Mouse (Mus musculus): Measurements from ENCODE around the gene Nmrk2. TPM values are rescaled to one million over a fixed set of nuclear protein-coding genes. Genes with fewer than 3 reads are reported as not detected.
"Not testable (repeated sequence)": the region's sequence is repeated elsewhere in the genome, so short reads cannot be mapped to it uniquely, and the experiment has no call there.

Gene Nmrk2
- polyA plus RNA-seq, 1 experiment from 2014 or later = 0.14 TPM

DNA sequence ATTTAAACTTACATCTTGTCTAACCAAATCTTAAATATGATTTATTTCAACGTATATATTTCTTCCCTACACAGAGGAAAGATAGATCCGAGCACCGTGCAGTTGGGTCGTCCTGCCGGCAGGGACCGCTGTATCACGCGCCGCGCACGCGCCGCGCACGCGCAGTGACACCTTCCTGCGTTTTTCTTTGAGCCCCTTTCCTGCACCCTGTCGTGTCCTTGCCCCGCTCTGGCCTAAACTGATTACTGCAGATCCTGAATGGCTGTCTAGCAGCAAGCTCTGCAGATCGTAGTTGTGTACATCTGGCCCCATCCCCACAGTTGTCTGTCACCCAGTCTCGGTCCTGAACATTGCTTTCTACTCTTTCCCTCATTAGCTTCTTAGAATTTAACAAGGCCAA, 28.7 kb downstream of the Nmrk2 start:
- Histone ChIP-seq H3K9me3 (ENCODE audit: control insufficient read depth, low read depth, low read length) (no peaks in the 10 kb centered on the region), H3K4me2 (replicated peaks; ENCODE audit: low read depth, low read length) (peak overlapping the region; percentile 29), H3K27me3 (ENCODE audit: control insufficient read depth, insufficient read depth, low read length) (no peaks in the 10 kb centered on the region), H3K9ac (replicated peaks; ENCODE audit: low read depth, low read length) (no peak overlapping the region; the same call in 1 of the 2 replicates), H3K4me1 (ENCODE audit: control insufficient read depth, insufficient read depth, low read length) (peaks cover 25% of the 10 kb centered on the region), H3K36me3 (ENCODE audit: control insufficient read depth, insufficient read depth, low read length) (peaks cover 9% of the 10 kb centered on the region), H3K4me3 (ENCODE audit: low read depth, low read length) (no peak overlapping the region), H3K27ac (ENCODE audit: low read length) (peak overlapping the region; percentile 90)
- WGBS = 9% methylated on average over 21 of the region's 21 CpGs
- no peak for ATAC-seq (ENCODE audit: insufficient number of reproducible peaks, insufficient read depth, low FRiP score, low read depth)

DNA sequence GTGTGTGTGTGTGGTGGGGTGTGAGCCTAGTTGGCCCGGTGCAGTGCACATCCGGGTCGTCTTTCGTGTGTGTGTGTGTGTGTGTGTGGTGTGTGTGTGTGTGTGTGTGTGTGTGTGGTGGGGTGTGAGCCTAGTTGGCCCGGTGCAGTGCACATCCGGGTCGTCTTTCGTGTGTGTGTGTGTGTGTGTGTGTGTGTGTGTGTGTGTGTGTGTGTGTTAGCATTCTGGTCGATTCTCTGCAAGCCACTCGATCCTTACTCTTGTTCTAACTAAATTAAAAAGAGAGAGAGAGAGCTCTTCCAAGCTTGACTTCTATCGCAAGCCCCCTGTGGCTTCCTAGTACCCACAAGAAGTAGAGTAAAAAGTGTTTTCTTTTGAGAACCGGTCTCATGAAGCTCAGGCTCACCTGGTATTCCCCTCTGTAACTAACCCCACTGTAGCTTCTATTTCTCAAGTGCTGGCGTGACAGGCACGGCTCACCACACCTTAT, 32.4 kb downstream of the Nmrk2 start:
- H3K9me3 ChIP-seq (ENCODE audit: control insufficient read depth, low read depth, low read length); H3K4me3 ChIP-seq (ENCODE audit: low read depth, low read length); H3K27me3 ChIP-seq (ENCODE audit: control insufficient read depth, insufficient read depth, low read length); ATAC-seq (ENCODE audit: insufficient number of reproducible peaks, insufficient read depth, low FRiP score, low read depth); H3K9ac ChIP-seq (replicated peaks; ENCODE audit: low read depth, low read length); H3K36me3 ChIP-seq (ENCODE audit: control insufficient read depth, insufficient read depth, low read length): not testable (repeated sequence)
- H3K27ac ChIP-seq (ENCODE audit: low read length) = peak overlapping the region; percentile 27; the same call in 1 of the 2 replicates
- 21% methylated on average over 14 of the region's 14 CpGs for WGBS
- H3K4me2 ChIP-seq (replicated peaks; ENCODE audit: low read depth, low read length) = 0 out of 2 replicates have a peak overlapping the region, but pooled peaks have one; percentile 10
- peaks cover 22% of the 10 kb centered on the region for H3K4me1 ChIP-seq (ENCODE audit: control insufficient read depth, insufficient read depth, low read length)

DNA sequence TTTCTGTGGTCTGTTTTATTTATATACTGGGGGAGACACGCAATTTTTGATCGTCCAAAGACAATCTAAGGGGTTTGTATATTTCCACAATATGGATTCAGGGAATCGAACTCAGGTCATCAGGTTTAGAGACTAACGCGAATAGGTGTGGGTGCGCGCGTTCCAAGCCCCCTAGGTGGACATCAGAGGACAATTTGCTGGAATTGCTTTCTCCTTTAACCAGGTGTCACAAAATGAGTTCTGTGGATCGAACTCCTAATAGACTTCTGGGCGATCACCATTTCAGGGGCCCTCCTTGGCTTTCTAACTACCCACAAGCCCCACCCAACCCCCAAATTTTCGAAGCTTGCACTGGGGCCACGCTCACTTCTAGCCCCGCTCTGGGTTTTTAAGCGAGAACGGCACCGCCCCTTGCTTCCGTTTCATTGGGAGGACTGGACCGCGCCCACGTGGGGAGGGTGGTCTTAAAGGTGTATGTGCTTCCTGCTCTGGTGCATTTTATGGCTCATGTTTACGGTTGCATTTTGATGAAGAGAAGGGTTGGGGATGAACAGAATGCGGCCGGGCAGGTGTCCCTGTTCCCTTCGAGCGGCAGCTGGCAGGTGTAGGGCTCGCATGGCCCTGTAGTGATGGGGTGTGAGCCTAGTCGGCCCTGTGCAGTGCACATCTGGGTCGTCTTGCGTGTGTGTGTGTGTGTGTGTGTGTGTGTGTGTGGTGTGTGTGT, 33.2 kb downstream of the Nmrk2 start:
- H3K27ac ChIP-seq (ENCODE audit: low read length) = peak overlapping the region; percentile 66
- 1% methylated on average over 29 of the region's 29 CpGs for WGBS
- peak; percentile 57; the same call in 1 of the 2 replicates for ATAC-seq (ENCODE audit: insufficient number of reproducible peaks, insufficient read depth, low FRiP score, low read depth)

DNA sequence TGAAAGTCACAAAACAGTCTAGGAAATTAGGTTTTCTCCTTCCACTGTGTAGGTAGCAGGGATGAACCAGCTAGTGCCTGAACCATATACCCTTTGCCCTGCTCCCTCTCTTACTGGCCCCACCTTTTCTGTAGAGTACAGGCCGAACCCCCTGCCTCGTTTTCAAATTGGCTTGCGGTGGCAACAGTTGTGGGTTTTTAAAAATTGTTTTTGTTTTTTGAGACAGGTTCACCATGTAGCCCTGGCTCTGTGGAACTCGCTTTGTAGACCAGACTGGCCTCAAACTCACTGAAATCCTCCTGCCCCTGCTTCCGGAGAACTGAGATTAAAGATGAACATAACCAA, 33.8 kb downstream of the Nmrk2 start:
- Histone ChIP-seq H3K4me1 (ENCODE audit: control insufficient read depth, insufficient read depth, low read length) (peaks cover 10% of the 10 kb centered on the region; the same call in 1 of the 2 replicates), H3K9ac (replicated peaks; ENCODE audit: low read depth, low read length) (no peak overlapping the region), H3K9me3 (ENCODE audit: control insufficient read depth, low read depth, low read length) (no peaks in the 10 kb centered on the region), H3K27ac (ENCODE audit: low read length) (peak overlapping the region; percentile 66), H3K36me3 (ENCODE audit: control insufficient read depth, insufficient read depth, low read length) (peaks cover 5% of the 10 kb centered on the region; the same call in 1 of the 2 replicates), H3K27me3 (ENCODE audit: control insufficient read depth, insufficient read depth, low read length) (no peaks in the 10 kb centered on the region), H3K4me3 (ENCODE audit: low read depth, low read length) (peak overlapping the region; percentile 80), H3K4me2 (replicated peaks; ENCODE audit: low read depth, low read length) (peak overlapping the region; percentile 48)
- peak; percentile 56 for ATAC-seq (ENCODE audit: insufficient number of reproducible peaks, insufficient read depth, low FRiP score, low read depth)
- WGBS = 8% methylated on average over 5 of the region's 5 CpGs

More for the DNA sequence above, 33.2 kb downstream of the Nmrk2 start:
- H3K4me2 ChIP-seq (replicated peaks; ENCODE audit: low read depth, low read length) = peak overlapping the region; percentile 48
- H3K9ac ChIP-seq (replicated peaks; ENCODE audit: low read depth, low read length) = 0 out of 2 replicates have a peak overlapping the region, but pooled peaks have one; percentile 15
- H3K4me1 ChIP-seq (ENCODE audit: control insufficient read depth, insufficient read depth, low read length) = peaks cover 15% of the 10 kb centered on the region
- H3K9me3 ChIP-seq (ENCODE audit: control insufficient read depth, low read depth, low read length) = no peaks in the 10 kb centered on the region
- no peaks in the 10 kb centered on the region for H3K27me3 ChIP-seq (ENCODE audit: control insufficient read depth, insufficient read depth, low read length)
- peak overlapping the region; percentile 80 for H3K4me3 ChIP-seq (ENCODE audit: low read depth, low read length)
- H3K36me3 ChIP-seq (ENCODE audit: control insufficient read depth, insufficient read depth, low read length) = peaks cover 1% of the 10 kb centered on the region; the same call in 1 of the 2 replicates

DNA sequence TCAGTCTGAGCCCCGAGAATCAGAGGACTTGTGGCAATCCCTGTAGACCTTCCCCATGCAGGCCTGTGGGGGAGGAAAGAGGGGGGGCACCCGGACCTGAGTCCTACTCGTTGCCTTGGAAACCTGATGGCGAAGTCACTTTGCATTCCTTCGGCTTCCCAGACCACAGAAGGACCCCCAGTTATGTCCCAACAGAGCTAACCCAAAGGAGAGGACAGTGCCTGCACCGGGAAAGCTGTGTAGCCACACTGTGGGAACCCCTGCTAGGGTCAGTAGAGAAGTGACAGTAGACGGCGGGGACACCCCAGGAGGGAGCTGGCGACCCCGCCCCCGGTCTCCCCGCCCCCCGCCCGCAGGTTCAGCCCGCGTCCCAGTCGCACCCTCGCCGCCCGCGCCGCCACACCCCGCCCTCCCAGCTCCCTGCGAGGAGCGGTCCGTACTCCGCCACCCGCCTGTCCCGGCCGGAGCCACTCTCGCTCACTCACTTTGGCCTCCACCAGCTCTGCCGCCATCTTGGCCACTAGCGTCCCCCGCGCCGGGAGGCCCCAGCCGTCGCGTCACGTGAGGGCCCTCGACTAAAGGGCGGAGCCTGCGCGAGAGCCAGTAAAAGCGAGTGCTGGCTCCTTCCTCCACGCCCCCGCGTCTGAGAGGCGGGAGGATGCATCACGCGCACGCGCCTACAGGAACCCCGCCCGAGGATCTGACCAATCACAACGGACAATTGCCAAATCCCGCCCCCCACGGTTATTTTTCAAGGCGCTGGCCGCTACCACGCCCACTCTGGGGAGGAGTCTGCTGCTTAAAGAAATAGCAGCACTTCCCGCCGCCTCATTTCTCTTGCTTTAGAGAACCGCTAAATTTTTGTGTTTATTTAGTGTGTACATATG, 34.4 kb downstream of the Nmrk2 start, which contains the start of gene Pias4:
Gene Pias4 (minus strand): TSS at position 724 of the 887 bp plus-strand sequence.
- peak; percentile 91 for ATAC-seq (ENCODE audit: insufficient number of reproducible peaks, insufficient read depth, low FRiP score, low read depth)
- no peaks in the 10 kb centered on the region for H3K27me3 ChIP-seq (ENCODE audit: control insufficient read depth, insufficient read depth, low read length)
- under 1% methylated on average over 45 of the region's 64 CpGs for WGBS
- H3K9me3 ChIP-seq (ENCODE audit: control insufficient read depth, low read depth, low read length) = no peaks in the 10 kb centered on the region
- H3K27ac ChIP-seq (ENCODE audit: low read length) = peak within 1 kb of the TSS; percentile 66
- peaks cover 7% of the 10 kb centered on the region; the same call in 1 of the 2 replicates for H3K4me1 ChIP-seq (ENCODE audit: control insufficient read depth, insufficient read depth, low read length)
- peak within 1 kb of the TSS; percentile 66 for H3K9ac ChIP-seq (replicated peaks; ENCODE audit: low read depth, low read length)
- peaks cover 10% of the 10 kb centered on the region; the same call in 1 of the 2 replicates for H3K36me3 ChIP-seq (ENCODE audit: control insufficient read depth, insufficient read depth, low read length)
- H3K4me2 ChIP-seq (replicated peaks; ENCODE audit: low read depth, low read length) = peak within 1 kb of the TSS; percentile 92
- peak within 1 kb of the TSS; percentile 80 for H3K4me3 ChIP-seq (ENCODE audit: low read depth, low read length)

DNA sequence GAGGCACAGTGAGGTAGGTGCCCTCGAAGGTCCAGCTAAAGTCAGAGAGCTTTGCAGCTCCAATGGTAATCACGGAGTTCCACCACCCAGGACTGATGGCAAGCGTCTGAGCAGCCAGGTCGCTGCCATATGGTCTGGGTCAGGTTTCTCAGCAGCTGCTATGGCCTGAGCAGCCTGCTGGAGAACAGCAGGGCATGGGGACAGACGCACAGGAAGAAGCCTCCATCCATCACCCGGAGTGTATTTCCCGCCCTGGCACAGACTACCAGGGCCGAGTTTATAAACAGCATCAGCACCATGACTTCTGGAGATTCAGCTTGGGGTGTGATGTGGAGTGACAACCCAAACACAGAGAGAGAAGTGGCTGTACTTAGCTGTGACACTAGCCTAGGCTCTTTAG, 36.7 kb downstream of the Nmrk2 start:
- H3K27ac ChIP-seq (ENCODE audit: low read length) = no peak overlapping the region
- no peak overlapping the region for H3K4me3 ChIP-seq (ENCODE audit: low read depth, low read length)
- H3K9ac ChIP-seq (replicated peaks; ENCODE audit: low read depth, low read length) = no peak overlapping the region
- H3K36me3 ChIP-seq (ENCODE audit: control insufficient read depth, insufficient read depth, low read length) = peaks cover 33% of the 10 kb centered on the region
- WGBS = 67% methylated on average over 8 of the region's 8 CpGs
- ATAC-seq (ENCODE audit: insufficient number of reproducible peaks, insufficient read depth, low FRiP score, low read depth) = no peak
- H3K27me3 ChIP-seq (ENCODE audit: control insufficient read depth, insufficient read depth, low read length) = no peaks in the 10 kb centered on the region
- H3K4me1 ChIP-seq (ENCODE audit: control insufficient read depth, insufficient read depth, low read length) = peaks cover 7% of the 10 kb centered on the region; the same call in 1 of the 2 replicates
- no peaks in the 10 kb centered on the region for H3K9me3 ChIP-seq (ENCODE audit: control insufficient read depth, low read depth, low read length)
- no peak overlapping the region for H3K4me2 ChIP-seq (replicated peaks; ENCODE audit: low read depth, low read length)

DNA sequence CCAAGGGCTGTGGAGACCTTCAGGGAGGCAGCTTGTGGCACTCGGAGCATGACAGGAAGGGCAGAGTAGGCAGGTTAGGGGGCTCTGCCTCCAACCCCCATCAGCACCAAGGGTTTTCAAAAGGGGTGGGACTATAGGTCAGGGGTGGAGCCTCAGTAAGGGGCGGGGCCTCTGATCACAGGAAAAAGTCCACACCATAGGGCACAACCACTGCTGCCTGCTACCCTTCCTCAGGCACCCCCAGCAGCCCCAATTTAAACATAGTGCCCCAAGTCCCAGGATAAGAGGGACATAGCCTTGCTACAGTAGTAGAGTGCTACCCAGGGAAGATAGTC, 39.6 kb downstream of the Nmrk2 start:
- H3K9me3 ChIP-seq (ENCODE audit: control insufficient read depth, low read depth, low read length) = no peaks in the 10 kb centered on the region
- H3K27ac ChIP-seq (ENCODE audit: low read length) = no peak overlapping the region
- H3K27me3 ChIP-seq (ENCODE audit: control insufficient read depth, insufficient read depth, low read length) = no peaks in the 10 kb centered on the region
- H3K36me3 ChIP-seq (ENCODE audit: control insufficient read depth, insufficient read depth, low read length) = peaks cover 50% of the 10 kb centered on the region
- H3K4me1 ChIP-seq (ENCODE audit: control insufficient read depth, insufficient read depth, low read length) = peaks cover 7% of the 10 kb centered on the region; the same call in 1 of the 2 replicates
- no peak for ATAC-seq (ENCODE audit: insufficient number of reproducible peaks, insufficient read depth, low FRiP score, low read depth)
- H3K4me3 ChIP-seq (ENCODE audit: low read depth, low read length) = no peak overlapping the region
- H3K4me2 ChIP-seq (replicated peaks; ENCODE audit: low read depth, low read length) = no peak overlapping the region
- H3K9ac ChIP-seq (replicated peaks; ENCODE audit: low read depth, low read length) = no peak overlapping the region; the same call in 1 of the 2 replicates
- WGBS = 65% methylated on average over 2 of the region's 2 CpGs

DNA sequence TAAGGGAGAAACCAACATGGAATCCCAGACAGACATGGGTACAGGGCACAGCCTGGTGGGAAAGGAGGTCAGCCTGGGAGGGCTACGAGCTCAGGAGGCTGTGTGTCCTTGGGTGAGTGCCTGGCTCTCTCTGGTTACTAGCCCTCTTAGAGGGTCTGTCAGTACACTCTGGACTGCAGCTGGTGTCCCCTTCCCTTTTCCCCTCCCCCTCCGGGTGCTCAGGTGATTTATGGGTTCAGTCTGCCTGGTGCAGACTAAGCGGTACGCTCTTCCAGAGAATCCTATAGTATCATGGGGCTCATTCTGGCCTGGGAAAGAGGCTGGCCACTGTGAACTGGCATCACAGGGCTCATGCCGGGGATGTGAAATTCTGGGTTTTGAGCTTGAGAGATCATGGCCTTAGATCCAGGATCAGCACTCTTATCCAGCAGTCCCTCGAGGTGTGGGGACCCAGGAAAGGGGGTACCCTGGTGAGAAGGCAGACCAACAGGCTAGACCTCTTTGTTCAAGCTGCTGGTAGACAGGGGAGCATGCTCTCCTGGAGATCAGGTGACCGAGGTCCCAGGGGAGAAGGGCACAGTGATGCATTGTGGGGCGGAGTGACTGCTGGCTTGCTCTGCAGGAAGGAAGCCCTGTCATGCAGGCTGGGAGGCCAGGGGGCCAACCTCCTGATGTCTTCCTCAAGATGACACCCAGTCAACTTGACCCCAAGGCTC, 40.1 kb downstream of the Nmrk2 start:
- no peak overlapping the region for H3K27ac ChIP-seq (ENCODE audit: low read length)
- H3K9me3 ChIP-seq (ENCODE audit: control insufficient read depth, low read depth, low read length) = no peaks in the 10 kb centered on the region
- 72% methylated on average over 8 of the region's 8 CpGs for WGBS
- H3K9ac ChIP-seq (replicated peaks; ENCODE audit: low read depth, low read length) = no peak overlapping the region; the same call in 1 of the 2 replicates
- no peaks in the 10 kb centered on the region for H3K27me3 ChIP-seq (ENCODE audit: control insufficient read depth, insufficient read depth, low read length)
- peaks cover 6% of the 10 kb centered on the region; the same call in 1 of the 2 replicates for H3K4me1 ChIP-seq (ENCODE audit: control insufficient read depth, insufficient read depth, low read length)
- no peak overlapping the region for H3K4me2 ChIP-seq (replicated peaks; ENCODE audit: low read depth, low read length)
- H3K4me3 ChIP-seq (ENCODE audit: low read depth, low read length) = no peak overlapping the region
- H3K36me3 ChIP-seq (ENCODE audit: control insufficient read depth, insufficient read depth, low read length) = peaks cover 55% of the 10 kb centered on the region
- ATAC-seq (ENCODE audit: insufficient number of reproducible peaks, insufficient read depth, low FRiP score, low read depth) = no peak

Measured in stomach, embryonic 14.5 days (tissue).